Mouse (Mus musculus) layer of hippocampus, postnatal 25 days (tissue): ENCODE data around the gene Thoc2. TPM values are rescaled to one million over a fixed set of nuclear protein-coding genes. Genes with fewer than 3 reads are reported as not detected.
"Not testable (repeated sequence)": the region's sequence is repeated elsewhere in the genome, so short reads cannot be mapped to it uniquely, and the experiment has no call there.

Experiments used
- DNase-seq, 2 experiments: peaks; one replicate each; pipeline ENCODE4 v3.0.0; 2022; ENCODE audit warnings: mixed read lengths in 2 of 2, low spot score in 1 of 2; ENCODE audit errors: extremely low spot score in 1 of 2
- microRNA-seq, 2 experiments: library from miRNA; unstranded; fragments of <30 nt; microRNA quantifications; one replicate each; pipeline ENCODE4 v1.2.0; 2021
- total RNA-seq, 2 experiments: library from RNA; stranded (reverse); gene quantifications; 2 replicates each; pipeline ENCODE4 v1.2.3; 2021

The Thoc2 gene
- 10 to 100 TPM; 47.1 to 47.8 TPM for total RNA-seq

DNA sequence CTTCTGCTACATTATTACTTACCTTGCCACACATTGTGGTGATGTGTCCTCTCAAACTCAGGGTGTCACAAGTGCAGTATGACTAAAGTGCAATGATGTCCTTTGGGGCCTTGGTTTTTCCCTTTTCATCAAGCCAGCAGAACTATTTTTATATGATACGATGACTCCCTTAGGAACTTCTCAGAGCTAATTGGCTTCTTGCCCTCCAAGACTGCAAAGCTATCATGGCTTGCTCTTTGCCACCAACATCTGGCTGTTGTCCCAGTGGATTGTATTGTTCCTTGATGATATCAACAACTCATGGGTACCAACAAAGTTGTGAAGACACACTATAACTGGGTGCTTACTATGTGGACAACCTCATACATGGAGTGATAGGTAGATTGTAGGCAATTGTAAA, at the start of gene Thoc2:
Gene Thoc2, minus strand, starts transcription at position 101 of the 400 bp plus-strand sequence.
- no peak for DNase-seq

GRCm38 (mm10) chrX:41970096-41970495, 49.6 kb upstream of the Thoc2 start:
- no peak for DNase-seq

GRCm38 (mm10) chrX:41969341-41969740, 48.9 kb upstream of the Thoc2 start:
- no peak for DNase-seq

GRCm38 (mm10) chrX:41957161-41957560, 36.7 kb upstream of the Thoc2 start:
- DNase-seq: no peak

- no peak for DNase-seq
Measured at GRCm38 (mm10) chrX:41941840-41942239, 21.4 kb upstream of the Thoc2 start.

GRCm38 (mm10) chrX:41931821-41932220, 11.3 kb upstream of the Thoc2 start:
- DNase-seq: not testable (repeated sequence)

DNA sequence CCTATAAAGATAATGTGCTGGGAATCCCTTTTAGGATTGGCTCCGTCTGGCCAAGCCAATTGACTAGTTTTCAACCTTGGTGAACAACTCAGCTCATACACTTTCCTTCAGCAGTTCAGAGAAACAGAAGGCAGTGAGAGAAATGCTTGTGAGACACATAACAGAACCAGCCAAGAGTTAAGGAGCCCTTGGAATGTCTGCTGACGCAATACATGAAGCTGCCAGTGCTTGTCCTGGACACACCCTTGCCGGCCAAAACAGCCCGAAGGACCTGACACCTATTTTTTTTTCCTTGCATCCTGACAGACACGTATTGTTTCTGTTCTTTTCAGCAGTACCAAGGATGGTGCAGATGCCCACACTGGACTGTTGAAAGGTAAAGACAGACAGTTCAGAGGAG, 4.2 kb upstream of the Thoc2 start:
- DNase-seq: no peak

- no peak for DNase-seq
Measured at GRCm38 (mm10) chrX:41912061-41912401, 8.4 kb downstream of the Thoc2 start.

DNA sequence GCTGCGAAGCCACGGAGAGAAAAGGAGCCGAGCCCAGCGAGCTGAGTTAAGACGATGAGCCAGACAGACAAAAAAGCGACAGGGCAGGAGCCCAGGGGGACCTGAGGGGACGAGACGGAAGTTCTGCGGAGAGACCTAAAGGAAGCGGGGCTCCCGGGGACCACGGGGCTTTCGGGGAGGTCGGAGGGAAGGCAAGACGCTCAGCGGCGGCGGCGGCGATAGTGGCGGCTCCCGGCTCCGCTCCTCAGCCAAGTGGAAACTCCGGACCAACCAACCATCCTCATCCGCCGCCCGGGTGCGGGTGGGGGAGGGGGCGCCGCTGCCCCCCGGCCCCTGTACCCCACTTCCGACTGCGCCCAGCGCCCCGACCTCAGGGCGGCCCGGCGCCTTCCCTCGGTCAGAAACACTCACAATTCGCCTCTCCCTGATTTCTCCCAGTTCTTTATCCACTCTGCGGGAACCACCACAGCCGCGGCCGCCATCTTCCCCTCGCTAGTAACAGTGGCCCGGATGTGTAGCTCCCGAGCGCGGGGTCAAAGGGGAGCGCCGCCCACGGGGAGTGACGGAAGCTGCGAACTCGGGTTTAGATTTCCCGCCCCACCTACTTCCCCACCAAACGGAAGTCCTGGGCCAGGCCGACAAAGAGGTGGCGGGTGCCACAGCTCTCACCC, 8.9 kb downstream of the Thoc2 start:
- DNase-seq: peak; percentile 68 to 74

DNA sequence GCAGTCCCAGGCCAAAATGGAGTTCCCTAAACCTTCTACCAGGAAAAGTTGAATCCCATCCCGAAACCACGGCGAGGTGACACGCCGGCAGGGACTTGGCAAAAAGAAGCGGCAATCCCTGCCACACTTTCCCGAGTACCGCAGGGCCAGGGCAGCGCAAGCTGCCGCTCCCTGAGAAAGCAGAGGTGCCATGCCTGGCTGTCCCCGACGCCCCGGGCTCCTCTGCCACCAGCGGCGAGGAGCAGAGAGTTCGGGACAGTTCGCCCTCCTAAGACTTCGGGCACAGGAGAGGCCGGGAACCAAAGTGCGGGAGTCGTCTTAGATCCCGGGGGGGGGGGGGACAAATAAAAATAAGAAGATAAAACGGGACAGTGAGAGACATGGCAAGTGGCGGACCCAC, 9.5 kb downstream of the Thoc2 start:
- no peak for DNase-seq

DNA sequence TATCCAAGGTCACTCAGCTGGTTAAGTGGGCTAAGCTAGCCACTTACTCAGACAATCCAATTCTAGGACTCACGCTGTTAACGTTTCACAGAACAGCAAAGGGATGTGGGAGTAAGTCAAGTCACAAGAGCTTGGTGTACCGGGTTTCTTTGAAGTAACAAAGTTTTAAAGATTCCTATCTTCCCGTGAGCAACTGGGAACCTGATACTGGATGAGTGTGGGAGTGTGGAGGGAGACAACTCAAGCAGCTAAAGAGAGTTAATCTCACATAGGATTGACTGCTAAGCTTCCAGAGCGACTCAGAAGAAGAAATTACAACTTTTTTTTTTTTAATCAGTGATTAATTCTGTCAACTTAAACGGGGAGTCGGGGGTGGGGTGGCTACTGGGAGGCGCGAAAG, 10.0 kb downstream of the Thoc2 start:
- DNase-seq: no peak

DNA sequence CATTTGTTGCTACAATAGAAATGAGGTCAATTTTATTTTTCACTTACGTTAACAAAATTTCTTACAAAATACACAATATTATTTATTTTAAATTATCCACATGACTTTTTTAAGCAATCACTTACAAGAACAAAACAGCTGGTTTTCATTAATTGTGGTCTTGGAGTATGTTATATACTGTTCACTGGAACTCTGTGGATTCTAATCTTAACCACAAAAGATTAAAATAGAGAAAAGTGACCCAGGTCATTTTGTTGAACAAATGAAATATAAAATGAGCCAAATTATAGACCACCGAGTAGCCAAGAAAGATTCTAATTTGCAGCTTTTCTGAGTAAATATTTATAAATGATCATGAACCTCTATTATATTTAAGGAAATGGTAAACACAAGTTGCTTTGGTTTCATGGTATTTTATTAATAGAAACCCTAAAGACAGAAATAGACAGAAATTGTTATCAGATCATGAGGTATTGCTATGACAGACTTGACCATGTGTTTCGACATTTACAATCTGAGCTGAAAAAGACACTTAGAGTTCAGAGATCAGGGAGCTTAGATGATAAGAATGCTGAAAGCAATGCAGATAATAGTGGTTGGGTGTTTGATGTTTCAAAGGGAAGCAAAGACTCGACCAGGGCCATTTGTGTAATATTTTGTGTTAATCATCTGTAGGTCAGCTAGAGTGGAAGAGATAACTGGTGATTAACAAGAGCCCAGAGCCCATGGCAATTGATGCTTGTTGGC, 35.5 kb downstream of the Thoc2 start:
- DNase-seq: no peak

DNA sequence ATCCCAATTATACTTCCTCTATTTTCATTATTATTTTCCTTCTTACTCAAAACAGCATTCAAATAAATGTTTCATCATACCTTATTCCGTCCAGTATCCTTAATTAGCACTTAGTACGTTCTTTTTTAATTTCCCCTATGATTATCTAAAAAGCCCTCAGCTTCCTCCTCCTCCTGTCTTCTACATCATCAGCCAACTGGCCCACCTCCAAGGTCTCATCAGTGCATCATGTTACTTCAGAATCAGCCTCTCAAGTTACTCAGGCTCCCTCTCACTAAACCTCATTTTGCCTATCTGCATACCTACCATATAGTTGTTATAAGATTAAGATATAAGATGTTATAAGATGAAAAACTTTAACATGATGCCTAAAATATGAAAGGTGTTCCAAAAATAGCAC, 43.9 kb downstream of the Thoc2 start:
- DNase-seq: no peak

DNA sequence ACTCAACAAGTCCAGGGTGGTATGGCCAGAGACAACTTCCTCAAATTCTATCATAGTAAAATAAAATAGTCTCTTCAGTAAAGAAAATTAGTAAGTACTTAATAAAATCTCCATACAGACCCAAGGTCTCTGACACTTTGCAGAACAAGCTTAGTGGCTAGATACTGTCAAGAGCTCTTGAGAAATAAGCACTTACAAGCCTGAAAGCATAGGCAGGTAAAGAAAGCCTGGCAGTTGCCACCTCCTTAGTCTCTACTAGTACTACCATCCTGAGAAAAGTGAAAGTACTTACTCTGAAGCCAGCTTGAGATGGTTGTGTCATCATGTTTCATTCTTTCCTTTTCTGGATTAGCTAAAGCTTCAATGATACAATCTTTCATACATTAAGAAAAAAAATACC, 82.7 kb downstream of the Thoc2 start:
- DNase-seq: no peak

GRCm38 (mm10) chrX:41805592-41805991, 114.9 kb downstream of the Thoc2 start:
- DNase-seq: no peak

- DNase-seq: no peak
Measured at GRCm38 (mm10) chrX:41793303-41793702, 127.2 kb downstream of the Thoc2 start.

Small RNA genes lying within 50 kb of the gene (microRNA-seq; reads per million reads assigned to microRNA genes)
- 0 reads per million in 2 experiments for gene Gm44490

Other genes with a start within 250 kb of the Thoc2 start
- 10 to 100 TPM; 51.0 to 55.6 TPM for gene Xiap, start 139.0 kb upstream of the Thoc2 start, total RNA-seq
- gene Stag2, start 228.6 kb upstream of the Thoc2 start, total RNA-seq: 10 to 100 TPM; 50.9 to 55.5 TPM